Mouse (Mus musculus) neural tube, embryonic 14.5 days (tissue): ENCODE measurements around the gene Ttc41. TPM values are rescaled to one million over a fixed set of nuclear protein-coding genes. Genes with fewer than 3 reads are reported as not detected.

ENCODE experiments used
- ATAC-seq: fragments of 200-750 bp; cut with Nextera tagmentation; 2 replicates; pipeline ENCODE4 v1.8.0; 2017; ENCODE audit warnings: low read depth, mild to moderate bottlenecking, moderate TSS enrichment, moderate library complexity
- H3K27ac ChIP-seq: fragments of 300-500 bp; sonication (generic); 2 replicates; pipeline ENCODE4 v1.5.1; 2014; ENCODE audit warnings: low read depth, mild to moderate bottlenecking, control low read depth, low read length, moderate library complexity, mixed read lengths
- H3K27me3 ChIP-seq: fragments of 300-500 bp; sonication (generic); 2 replicates; pipeline ENCODE4 v1.6.1; 2014; ENCODE audit warnings: low read length; ENCODE audit not compliant: control insufficient read depth, insufficient read depth
- H3K36me3 ChIP-seq: fragments of 300-500 bp; sonication (generic); 2 replicates; pipeline ENCODE4 v1.6.1; 2014; ENCODE audit warnings: low read length, mixed read lengths; ENCODE audit not compliant: control insufficient read depth, insufficient read depth
- H3K4me1 ChIP-seq: fragments of 300-500 bp; sonication (generic); 2 replicates; pipeline ENCODE4 v1.6.1; 2014; ENCODE audit warnings: low read length; ENCODE audit not compliant: control insufficient read depth, insufficient read depth
- H3K4me2 ChIP-seq: fragments of 300-500 bp; sonication (generic); 2 replicates; pipeline ENCODE4 v1.6.1; 2014; ENCODE audit warnings: mild to moderate bottlenecking, low read depth, low read length, control low read depth
- H3K4me3 ChIP-seq: fragments of 300-500 bp; sonication (generic); 2 replicates; pipeline ENCODE4 v1.5.1; 2014; ENCODE audit warnings: low read depth, low read length, control low read depth, mixed read lengths
- H3K9ac ChIP-seq: fragments of 300-500 bp; sonication (generic); replicated peaks from 2 replicates; pipeline ENCODE4 v1.6.1; 2014; ENCODE audit warnings: low read depth, mild to moderate bottlenecking, control low read depth, low read length, mixed read lengths
- H3K9me3 ChIP-seq: fragments of 300-500 bp; sonication (generic); 2 replicates; pipeline ENCODE4 v1.6.1; 2016; ENCODE audit warnings: low read length; ENCODE audit not compliant: control insufficient read depth
- WGBS: fragments of 180-500 bp; shearing (Covaris S2); extraction: QIAGEN DNeasy Blood & Tissue Kit; methylation state at CpG from one replicate; pipeline ENCODE4 v1.1.7; 2014; 5-methylcytosine and 5-hydroxymethylcytosine counted together
- polyA plus RNA-seq: library from polyadenylated mRNA; unstranded; fragments of >200 nt; fragmentation: Nextera tagmentation; extraction: Ambion mirVana; gene quantifications from 2 replicates; pipeline ENCODE4 v1.2.1, GENCODE M21; 2014

Gene Ttc41
- polyA plus RNA-seq, 1 experiment from 2014 or later: 2.0 TPM

GRCm38 (mm10) chr10:86731500-86731863, 25.9 kb downstream of the Ttc41 start:
- Histone ChIP-seq H3K4me1 (no peaks in the 10 kb centered on the region), H3K4me2 (no peak overlapping the region), H3K27me3 (no peaks in the 10 kb centered on the region), H3K4me3 (no peak overlapping the region), H3K27ac (no peak overlapping the region), H3K9ac (no peak overlapping the region), H3K9me3 (no peaks in the 10 kb centered on the region), H3K36me3 (no peaks in the 10 kb centered on the region)
- no peak for ATAC-seq
- 74% methylated on average over 2 of the region's 2 CpGs for WGBS

GRCm38 (mm10) chr10:86735036-86735435, 29.4 kb downstream of the Ttc41 start:
- no peak for ATAC-seq
- Histone ChIP-seq H3K9me3 (no peaks in the 10 kb centered on the region), H3K27me3 (no peaks in the 10 kb centered on the region), H3K4me2 (no peak overlapping the region), H3K4me3 (no peak overlapping the region), H3K36me3 (no peaks in the 10 kb centered on the region), H3K9ac (no peak overlapping the region), H3K4me1 (no peaks in the 10 kb centered on the region), H3K27ac (no peak overlapping the region)
- WGBS: 92% methylated on average over 4 of the region's 4 CpGs

GRCm38 (mm10) chr10:86742918-86743317, 37.3 kb downstream of the Ttc41 start:
- no peak for ATAC-seq
- H3K27ac ChIP-seq: no peak overlapping the region
- no peaks in the 10 kb centered on the region for H3K4me1 ChIP-seq
- 98% methylated on average over 2 of the region's 2 CpGs for WGBS
- no peaks in the 10 kb centered on the region for H3K9me3 ChIP-seq
- no peaks in the 10 kb centered on the region for H3K36me3 ChIP-seq
- H3K9ac ChIP-seq: no peak overlapping the region
- no peaks in the 10 kb centered on the region for H3K27me3 ChIP-seq
- no peak overlapping the region for H3K4me3 ChIP-seq
- H3K4me2 ChIP-seq: no peak overlapping the region

GRCm38 (mm10) chr10:86744306-86744705, 38.7 kb downstream of the Ttc41 start:
- no peak overlapping the region for H3K27ac ChIP-seq
- no peaks in the 10 kb centered on the region for H3K4me1 ChIP-seq
- H3K9me3 ChIP-seq: no peaks in the 10 kb centered on the region
- 92% methylated on average over 7 of the region's 7 CpGs for WGBS
- H3K36me3 ChIP-seq: no peaks in the 10 kb centered on the region
- H3K27me3 ChIP-seq: no peaks in the 10 kb centered on the region
- no peak overlapping the region for H3K4me2 ChIP-seq
- H3K9ac ChIP-seq: no peak overlapping the region
- ATAC-seq: no peak
- no peak overlapping the region for H3K4me3 ChIP-seq

- Histone ChIP-seq H3K27ac (no peak overlapping the region), H3K4me1 (no peaks in the 10 kb centered on the region), H3K4me3 (no peak overlapping the region), H3K9me3 (no peaks in the 10 kb centered on the region), H3K4me2 (no peak overlapping the region), H3K27me3 (no peaks in the 10 kb centered on the region), H3K9ac (no peak overlapping the region), H3K36me3 (no peaks in the 10 kb centered on the region)
- WGBS: 86% methylated on average over 6 of the region's 6 CpGs
- ATAC-seq: no peak
Measured at GRCm38 (mm10) chr10:86755816-86756502, 50.3 kb downstream of the Ttc41 start.

- Histone ChIP-seq H3K27ac (no peak overlapping the region), H3K27me3 (no peaks in the 10 kb centered on the region), H3K9me3 (no peaks in the 10 kb centered on the region), H3K4me3 (no peak overlapping the region), H3K36me3 (no peaks in the 10 kb centered on the region), H3K9ac (no peak overlapping the region), H3K4me2 (no peak overlapping the region), H3K4me1 (no peaks in the 10 kb centered on the region)
- 100% methylated on average over 1 of the region's 1 CpGs for WGBS
- no peak for ATAC-seq
Measured at GRCm38 (mm10) chr10:86757724-86758123, 52.1 kb downstream of the Ttc41 start.

GRCm38 (mm10) chr10:86758211-86758610, 52.6 kb downstream of the Ttc41 start:
- H3K27ac ChIP-seq: no peak overlapping the region
- H3K4me1 ChIP-seq: no peaks in the 10 kb centered on the region
- no peak overlapping the region for H3K4me3 ChIP-seq
- WGBS: 94% methylated on average over 6 of the region's 6 CpGs
- no peak overlapping the region for H3K4me2 ChIP-seq
- H3K9ac ChIP-seq: no peak overlapping the region
- no peaks in the 10 kb centered on the region for H3K9me3 ChIP-seq
- H3K36me3 ChIP-seq: no peaks in the 10 kb centered on the region
- ATAC-seq: no peak
- H3K27me3 ChIP-seq: no peaks in the 10 kb centered on the region

- WGBS: 56% methylated on average over 1 of the region's 1 CpGs
- no peaks in the 10 kb centered on the region for H3K36me3 ChIP-seq
- H3K4me3 ChIP-seq: no peak overlapping the region
- no peaks in the 10 kb centered on the region for H3K9me3 ChIP-seq
- 0 out of 2 replicates have a peak, but pooled peaks have one; percentile 28 for ATAC-seq
- 0 out of 2 replicates have a peak overlapping the region, but pooled peaks have one; percentile 22 for H3K27ac ChIP-seq
- H3K4me2 ChIP-seq: no peak overlapping the region
- H3K4me1 ChIP-seq: no peaks in the 10 kb centered on the region
- no peak overlapping the region for H3K9ac ChIP-seq
- no peaks in the 10 kb centered on the region for H3K27me3 ChIP-seq
Measured at GRCm38 (mm10) chr10:86761236-86761635, 55.6 kb downstream of the Ttc41 start.

GRCm38 (mm10) chr10:86761722-86762383, 56.2 kb downstream of the Ttc41 start:
- peak; percentile 82 for ATAC-seq
- no peaks in the 10 kb centered on the region for H3K27me3 ChIP-seq
- H3K9me3 ChIP-seq: no peaks in the 10 kb centered on the region
- peak overlapping the region; percentile 50; the same call in 1 of the 2 replicates for H3K27ac ChIP-seq
- H3K4me2 ChIP-seq: no peak overlapping the region
- H3K9ac ChIP-seq: no peak overlapping the region
- 25% methylated on average over 7 of the region's 7 CpGs for WGBS
- H3K36me3 ChIP-seq: no peaks in the 10 kb centered on the region
- no peaks in the 10 kb centered on the region for H3K4me1 ChIP-seq
- H3K4me3 ChIP-seq: no peak overlapping the region
